Mouse (Mus musculus): Measurements from ENCODE around the gene Slc16a13.

The Slc16a13 gene

GRCm38 (mm10) chr11:70168136-70168535, 52.7 kb downstream of the Slc16a13 start:
- DNase-seq = no peak

Measured in thymus, postnatal 14 days (tissue).